Mouse (Mus musculus) hindbrain, embryonic 14.5 days (tissue): ENCODE data around the gene Isg15. TPM values are rescaled to one million over a fixed set of nuclear protein-coding genes. Genes with fewer than 3 reads are reported as not detected.

ENCODE experiments used
- ATAC-seq: fragments of 200-750 bp; cut with Nextera tagmentation; 2 replicates; pipeline ENCODE4 v1.8.0; 2017; ENCODE audit warnings: moderate number of reproducible peaks, mild to moderate bottlenecking, moderate TSS enrichment, moderate library complexity; ENCODE audit not compliant: low FRiP score
- DNase-seq: peaks from one replicate; pipeline ENCODE4 v3.0.0-alpha.2; 2015; ENCODE audit warnings: low spot score
- H3K27ac ChIP-seq: fragments of 300-500 bp; sonication (generic); 2 replicates; pipeline ENCODE4 v1.5.1; 2014; ENCODE audit warnings: mild to moderate bottlenecking, moderate library complexity
- H3K27me3 ChIP-seq: fragments of 300-500 bp; sonication (generic); 2 replicates; pipeline ENCODE4 v1.6.1; 2014; ENCODE audit warnings: mild to moderate bottlenecking, low read length, mixed read lengths; ENCODE audit not compliant: control insufficient read depth, insufficient read depth
- H3K36me3 ChIP-seq: fragments of 300-500 bp; sonication (generic); replicated peaks from 2 replicates; pipeline ENCODE4 v1.6.1; 2014; ENCODE audit not compliant: control insufficient read depth, insufficient read depth
- H3K4me1 ChIP-seq: fragments of 300-500 bp; sonication (generic); replicated peaks from 2 replicates; pipeline ENCODE4 v1.6.1; 2014; ENCODE audit warnings: antibody characterized with exemption, low read length, mixed read lengths; ENCODE audit not compliant: control insufficient read depth, insufficient read depth
- H3K4me2 ChIP-seq: fragments of 300-500 bp; sonication (generic); replicated peaks from 2 replicates; pipeline ENCODE4 v1.6.1; 2014; ENCODE audit warnings: mild to moderate bottlenecking, moderate library complexity
- H3K4me3 ChIP-seq: fragments of 300-500 bp; sonication (generic); replicated peaks from 2 replicates; pipeline ENCODE4 v1.5.1; 2014; ENCODE audit warnings: mild to moderate bottlenecking, low read length
- H3K9ac ChIP-seq: fragments of 300-500 bp; sonication (generic); 2 replicates; pipeline ENCODE4 v1.6.1; 2014
- H3K9me3 ChIP-seq: fragments of 300-500 bp; sonication (generic); 2 replicates; pipeline ENCODE4 v1.6.1; 2016; ENCODE audit warnings: low read length; ENCODE audit not compliant: control insufficient read depth
- WGBS: fragments of 180-500 bp; shearing (Covaris S2); extraction: QIAGEN DNeasy Blood & Tissue Kit; methylation state at CpG from one replicate; pipeline ENCODE4 v1.1.7; 2014; 5-methylcytosine and 5-hydroxymethylcytosine counted together
- polyA plus RNA-seq: library from polyadenylated mRNA; unstranded; fragments of >200 nt; fragmentation: Nextera tagmentation; extraction: Ambion mirVana; gene quantifications from 2 replicates; pipeline ENCODE4 v1.2.1, GENCODE M21; 2014

Gene Isg15
- polyA plus RNA-seq, 1 experiment from 2014 or later, result 0.90 TPM

DNA sequence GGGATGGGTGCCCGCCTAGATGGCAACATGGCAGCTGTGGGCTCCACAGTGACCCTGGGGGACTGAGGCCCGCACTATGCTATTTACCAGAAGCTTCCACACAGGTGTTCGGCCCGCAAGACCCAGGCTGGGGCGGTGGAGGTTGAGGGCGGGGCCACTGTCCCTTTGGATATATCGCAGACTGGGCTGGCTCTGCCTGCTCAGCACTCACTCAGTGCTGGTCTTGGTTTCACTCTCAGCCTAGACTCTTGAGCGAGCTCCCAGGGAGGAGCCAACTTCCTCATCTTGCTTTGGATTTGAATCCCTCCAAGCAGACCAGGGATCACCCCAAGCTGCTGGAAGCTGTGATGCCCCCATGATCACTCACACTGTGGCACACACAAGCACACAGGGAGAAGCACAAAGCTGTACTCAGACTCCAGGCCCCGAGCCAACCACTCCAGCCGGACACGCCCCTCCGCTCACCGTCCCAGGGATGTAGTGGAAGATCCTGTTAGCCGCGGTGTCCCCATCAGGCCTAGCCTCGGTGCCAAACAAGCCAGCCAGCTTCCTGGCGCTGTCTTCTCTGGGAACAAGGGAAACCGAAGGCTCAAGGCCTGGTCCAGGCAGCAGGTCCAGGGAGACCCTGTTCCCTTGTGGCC is 27.3 kb upstream of the Isg15 start:
- no peak overlapping the region for H3K9ac ChIP-seq
- H3K4me1 ChIP-seq, result no peaks in the 10 kb centered on the region
- no peak overlapping the region for H3K4me3 ChIP-seq
- no peak overlapping the region for H3K4me2 ChIP-seq
- H3K27me3 ChIP-seq, result no peaks in the 10 kb centered on the region
- DNase-seq (no peak), ATAC-seq (peak; percentile 13; the same call in 1 of the 2 replicates)
- H3K9me3 ChIP-seq, result no peaks in the 10 kb centered on the region
- H3K36me3 ChIP-seq, result peaks cover 42% of the 10 kb centered on the region
- WGBS, result 41% methylated on average over 18 of the region's 18 CpGs
- H3K27ac ChIP-seq, result no peak overlapping the region

GRCm38 (mm10) chr4:156224276-156224675 is 23.7 kb upstream of the Isg15 start:
- ATAC-seq (no peak), DNase-seq (no peak)
- Histone ChIP-seq H3K36me3 (peaks cover 28% of the 10 kb centered on the region), H3K4me2 (no peak overlapping the region), H3K4me3 (no peak overlapping the region), H3K9ac (no peak overlapping the region), H3K4me1 (no peaks in the 10 kb centered on the region), H3K27me3 (no peaks in the 10 kb centered on the region), H3K27ac (no peak overlapping the region), H3K9me3 (no peaks in the 10 kb centered on the region)
- WGBS, result 100% methylated on average over 2 of the region's 2 CpGs

DNA sequence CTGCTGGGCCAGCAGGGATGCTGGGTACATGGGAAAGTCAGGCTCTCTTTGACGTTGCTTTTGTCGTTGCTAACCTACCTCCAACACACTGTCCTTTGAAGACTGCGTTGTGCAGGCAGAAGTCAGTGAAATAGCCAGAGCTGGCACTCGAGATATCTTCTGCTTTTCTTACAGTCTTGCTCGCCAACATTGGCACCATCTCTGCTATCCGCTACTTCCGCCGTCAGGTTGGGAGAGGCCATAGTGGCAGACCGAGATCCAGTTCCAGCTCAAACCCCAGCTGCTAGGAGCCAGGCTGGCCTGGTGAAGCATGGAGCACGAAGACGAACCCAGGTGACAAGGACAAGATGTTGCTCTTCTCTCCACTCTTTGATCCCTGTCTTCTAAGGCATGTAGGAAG is 19.3 kb upstream of the Isg15 start:
- H3K9ac ChIP-seq, result no peak overlapping the region
- no peak for DNase-seq
- H3K27me3 ChIP-seq, result no peaks in the 10 kb centered on the region
- H3K4me3 ChIP-seq, result no peak overlapping the region
- H3K9me3 ChIP-seq, result no peaks in the 10 kb centered on the region
- peaks cover 22% of the 10 kb centered on the region; the same call in 1 of the 2 replicates for H3K36me3 ChIP-seq
- no peak for ATAC-seq
- no peaks in the 10 kb centered on the region for H3K4me1 ChIP-seq
- H3K4me2 ChIP-seq, result no peak overlapping the region
- WGBS, result 93% methylated on average over 11 of the region's 11 CpGs
- no peak overlapping the region for H3K27ac ChIP-seq

GRCm38 (mm10) chr4:156217838-156218237 is 17.2 kb upstream of the Isg15 start:
- Histone ChIP-seq H3K27me3 (no peaks in the 10 kb centered on the region), H3K9me3 (no peaks in the 10 kb centered on the region), H3K4me2 (no peak overlapping the region), H3K4me1 (no peaks in the 10 kb centered on the region), H3K9ac (no peak overlapping the region), H3K36me3 (peaks cover 20% of the 10 kb centered on the region; the same call in 1 of the 2 replicates), H3K27ac (no peak overlapping the region), H3K4me3 (no peak overlapping the region)
- WGBS, result 80% methylated on average over 16 of the region's 16 CpGs
- ATAC-seq (no peak), DNase-seq (no peak)

GRCm38 (mm10) chr4:156217022-156217669 is 16.5 kb upstream of the Isg15 start:
- DNase-seq, result no peak
- no peak overlapping the region for H3K4me2 ChIP-seq
- H3K4me1 ChIP-seq, result no peaks in the 10 kb centered on the region
- no peaks in the 10 kb centered on the region for H3K9me3 ChIP-seq
- no peaks in the 10 kb centered on the region for H3K27me3 ChIP-seq
- ATAC-seq, result no peak
- no peak overlapping the region for H3K27ac ChIP-seq
- no peak overlapping the region for H3K9ac ChIP-seq
- no peak overlapping the region for H3K4me3 ChIP-seq
- 83% methylated on average over 16 of the region's 16 CpGs for WGBS
- H3K36me3 ChIP-seq, result 0 out of 2 replicates have a peak, but pooled peaks cover 13% of the 10 kb centered on the region

- ATAC-seq, result no peak
- WGBS, result 78% methylated on average over 2 of the region's 2 CpGs
These were observed 15.6 kb upstream of the Isg15 start for GRCm38 (mm10) chr4:156216196-156216595.

GRCm38 (mm10) chr4:156215649-156216048 is 15.0 kb upstream of the Isg15 start, which contains the start of gene Perm1:
Gene Perm1 (plus strand): TSS chr4:156215868.
- Histone ChIP-seq H3K9me3 (no peaks in the 10 kb centered on the region), H3K36me3 (0 out of 2 replicates have a peak, but pooled peaks cover 4% of the 10 kb centered on the region), H3K27me3 (no peaks in the 10 kb centered on the region), H3K4me1 (no peaks in the 10 kb centered on the region), H3K27ac (no peak within 1 kb of the TSS), H3K9ac (no peak within 1 kb of the TSS), H3K4me2 (no peak within 1 kb of the TSS), H3K4me3 (no peak within 1 kb of the TSS)
- DNase-seq (no peak), ATAC-seq (no peak)
- WGBS, result 79% methylated on average over 4 of the region's 4 CpGs

More at GRCm38 (mm10) chr4:156216196-156216595, 15.6 kb upstream of the Isg15 start:
- Histone ChIP-seq H3K27me3 (no peaks in the 10 kb centered on the region), H3K4me1 (no peaks in the 10 kb centered on the region), H3K9ac (no peak overlapping the region), H3K4me3 (no peak overlapping the region), H3K36me3 (0 out of 2 replicates have a peak, but pooled peaks cover 4% of the 10 kb centered on the region), H3K4me2 (no peak overlapping the region), H3K27ac (no peak overlapping the region), H3K9me3 (no peaks in the 10 kb centered on the region)
- DNase-seq, result no peak

DNA sequence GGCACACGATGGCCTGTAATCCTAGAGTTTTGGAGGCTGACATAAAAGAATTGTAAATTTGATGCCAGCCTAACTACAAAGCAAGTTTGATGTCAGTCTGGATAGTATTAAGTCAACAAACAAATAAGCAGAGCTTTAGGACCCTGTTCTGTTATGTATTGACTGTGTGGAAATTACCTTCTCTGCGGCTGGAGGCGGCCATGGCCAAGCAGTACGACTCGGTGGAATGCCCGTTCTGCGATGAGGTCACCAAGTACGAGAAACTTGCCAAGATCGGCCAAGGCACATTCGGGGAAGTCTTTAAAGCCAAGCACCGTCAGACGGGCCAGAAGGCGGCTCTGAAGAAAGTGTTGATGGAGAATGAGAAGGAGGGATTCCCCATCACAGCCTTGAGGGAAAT is 12.5 kb upstream of the Isg15 start:
- H3K27me3 ChIP-seq, result no peaks in the 10 kb centered on the region
- 94% methylated on average over 13 of the region's 13 CpGs for WGBS
- DNase-seq (no peak), ATAC-seq (no peak)
- no peak overlapping the region for H3K4me2 ChIP-seq
- H3K27ac ChIP-seq, result no peak overlapping the region
- no peaks in the 10 kb centered on the region for H3K4me1 ChIP-seq
- no peaks in the 10 kb centered on the region for H3K36me3 ChIP-seq
- no peak overlapping the region for H3K4me3 ChIP-seq
- H3K9me3 ChIP-seq, result no peaks in the 10 kb centered on the region
- no peak overlapping the region for H3K9ac ChIP-seq

DNA sequence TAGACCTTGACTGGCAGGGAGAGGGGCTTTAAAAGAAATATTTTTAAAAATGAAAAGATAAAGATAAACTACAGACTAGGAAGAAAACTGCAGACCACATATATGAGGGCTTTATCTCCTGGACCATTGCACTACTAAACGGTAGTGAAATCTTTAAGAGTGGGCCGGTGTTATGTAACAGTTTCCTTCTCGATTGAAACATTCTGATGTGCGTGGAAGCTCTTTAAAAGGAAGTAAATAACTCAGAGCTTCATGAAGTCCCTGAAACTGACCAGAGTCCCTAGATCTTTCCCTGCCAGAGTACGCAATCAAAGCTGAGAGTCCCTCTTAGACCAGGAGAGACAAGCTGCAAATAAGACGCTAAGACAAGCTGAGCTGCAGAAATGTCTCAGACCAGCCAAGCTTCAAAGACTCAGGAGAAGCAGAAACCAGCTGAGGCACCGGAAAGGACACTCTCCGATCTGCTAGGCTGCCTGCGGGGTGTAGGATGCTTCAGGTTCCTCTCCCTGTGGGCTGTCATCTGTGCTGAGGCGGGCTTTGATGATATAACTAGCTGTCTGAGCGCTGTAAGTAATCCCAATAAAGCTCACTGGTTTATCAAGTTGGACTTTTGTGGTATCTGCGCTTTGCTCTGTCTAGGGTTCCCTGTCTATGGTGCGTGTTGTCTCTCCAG is 9.5 kb upstream of the Isg15 start:
- Histone ChIP-seq H3K4me3 (no peak overlapping the region), H3K36me3 (no peaks in the 10 kb centered on the region), H3K4me1 (no peaks in the 10 kb centered on the region), H3K4me2 (no peak overlapping the region), H3K9ac (no peak overlapping the region), H3K27ac (no peak overlapping the region), H3K27me3 (no peaks in the 10 kb centered on the region), H3K9me3 (no peaks in the 10 kb centered on the region)
- ATAC-seq, result no peak
- 82% methylated on average over 13 of the region's 13 CpGs for WGBS
- DNase-seq, result no peak
